Mouse (Mus musculus) T-helper 1 cell (primary cell): ENCODE results near the gene Dusp10.

ENCODE experiments used
- in situ Hi-C: fragments of 300-600 bp; cut with MboI, MseI; formaldehyde crosslinking; loops from one replicate; pipeline ENCODE4 v1.15.1; 2025; ENCODE audit warnings: high pct_unique_total_duplicates

Gene Dusp10

DNA sequence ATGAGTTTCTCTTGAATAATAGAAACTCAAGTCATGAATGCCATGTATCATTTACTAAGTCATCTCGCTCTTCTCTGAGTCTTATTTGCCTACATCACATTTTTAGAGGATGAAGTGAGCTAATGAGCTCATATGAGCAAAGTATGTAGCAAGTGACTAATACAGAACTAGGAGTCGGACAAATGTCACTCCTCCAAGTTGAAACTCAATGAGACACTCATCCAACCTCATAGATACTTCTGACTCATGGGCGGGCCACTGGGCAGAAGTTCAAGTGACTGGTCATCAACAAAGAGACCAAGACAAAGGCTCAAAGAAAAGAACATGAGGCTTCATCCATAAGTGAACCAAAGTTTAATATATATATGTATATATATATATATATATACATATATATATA lies 71.9 kb downstream of the Dusp10 start:
- in situ Hi-C loops = loop anchor here (5.0 kb wide), 1 partner anchor 93 kb away; no protein-coding TSS in a partner anchor

DNA sequence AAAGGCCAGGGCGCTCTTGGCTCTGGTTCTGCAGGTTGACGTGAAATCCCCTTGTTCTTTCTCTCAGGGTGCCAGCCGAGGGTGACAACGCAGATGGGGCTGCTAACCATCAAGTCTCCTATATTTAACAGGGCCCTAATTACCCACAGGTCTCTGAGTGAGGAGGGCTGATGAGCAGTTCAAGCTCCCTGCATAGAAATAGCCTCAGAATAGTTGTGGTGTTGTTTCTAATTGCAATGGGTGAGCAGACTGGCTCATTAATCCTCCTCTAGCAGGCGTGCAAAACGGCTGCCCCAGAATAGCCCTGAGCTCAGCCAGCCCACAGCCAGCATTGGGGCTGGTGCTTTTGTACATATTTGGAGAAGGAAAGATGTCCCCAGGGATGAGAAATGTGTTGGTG lies 77.4 kb downstream of the Dusp10 start:
- in situ Hi-C loops = no loop called here

GRCm38 (mm10) chr1:184094914-184095313 lies 81.8 kb downstream of the Dusp10 start:
- in situ Hi-C loops = no loop called here

- in situ Hi-C loops = no loop called here
Observed at GRCm38 (mm10) chr1:184100414-184100813, 87.3 kb downstream of the Dusp10 start.

DNA sequence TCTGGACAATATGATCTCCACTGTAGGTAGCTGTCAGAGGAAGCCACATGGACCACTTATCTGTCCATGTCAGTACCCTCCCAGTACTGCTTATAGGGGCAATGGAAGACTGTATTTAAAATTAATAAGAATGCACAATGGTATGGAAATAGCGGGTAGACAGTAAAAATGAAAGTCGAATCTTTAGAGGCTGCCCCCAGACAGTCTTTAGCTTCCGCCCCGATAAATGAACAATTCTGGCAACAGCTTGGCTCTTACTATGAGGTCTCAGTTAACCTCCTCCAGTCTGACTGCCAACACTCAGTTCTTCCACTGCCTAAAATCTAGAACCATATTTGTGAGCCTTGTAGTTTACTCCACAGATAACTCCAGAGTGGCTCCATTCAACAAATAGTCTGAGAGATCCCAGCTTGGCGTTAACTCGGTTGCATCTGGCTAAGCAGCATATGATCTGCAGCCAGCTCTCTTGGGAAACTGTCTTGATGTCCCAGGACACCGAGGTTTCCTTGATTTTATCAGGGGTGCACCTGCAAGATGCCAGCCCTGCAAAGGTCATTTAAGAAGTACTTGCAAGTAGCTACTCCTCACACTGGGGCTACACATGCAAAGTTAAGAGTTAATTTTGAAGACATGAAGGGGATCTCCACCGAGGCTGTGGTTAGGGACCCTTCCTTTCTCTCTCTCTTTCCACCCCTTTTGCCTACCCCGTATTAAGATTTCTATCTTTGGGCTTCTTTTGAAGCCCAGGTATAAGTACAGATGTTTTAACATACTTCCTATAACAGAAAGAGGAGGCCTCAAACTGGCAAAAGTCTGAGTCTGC lies 88.0 kb downstream of the Dusp10 start:
- in situ Hi-C loops = no loop called here

GRCm38 (mm10) chr1:184101750-184102046 lies 88.6 kb downstream of the Dusp10 start:
- in situ Hi-C loops = no loop called here

- in situ Hi-C loops = no loop called here
Observed at GRCm38 (mm10) chr1:184106832-184107231, 93.7 kb downstream of the Dusp10 start.

GRCm38 (mm10) chr1:184107448-184107847 lies 94.3 kb downstream of the Dusp10 start:
- in situ Hi-C loops = no loop called here

DNA sequence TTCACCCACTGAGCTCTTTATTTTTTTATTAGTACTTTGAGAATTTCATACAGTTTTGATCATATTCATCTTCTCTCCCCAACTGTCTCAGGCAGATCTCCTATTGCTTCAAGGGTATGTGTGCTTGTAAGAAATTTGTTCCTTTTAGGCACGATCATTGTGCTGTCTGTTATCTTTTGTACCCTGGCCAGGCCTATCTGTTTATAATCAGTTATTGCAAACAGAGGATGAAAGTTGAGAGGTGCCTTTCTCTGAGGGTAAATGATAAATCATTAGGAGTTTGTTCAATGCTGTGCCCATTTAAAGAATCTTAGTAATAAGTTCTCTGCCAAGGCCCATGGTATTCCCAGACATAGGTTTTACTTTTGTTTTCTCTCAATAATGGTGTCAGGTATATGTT lies 95.2 kb downstream of the Dusp10 start:
- in situ Hi-C loops = no loop called here

- in situ Hi-C loops = no loop called here
Observed at GRCm38 (mm10) chr1:184117586-184117985, 104.5 kb downstream of the Dusp10 start.

DNA sequence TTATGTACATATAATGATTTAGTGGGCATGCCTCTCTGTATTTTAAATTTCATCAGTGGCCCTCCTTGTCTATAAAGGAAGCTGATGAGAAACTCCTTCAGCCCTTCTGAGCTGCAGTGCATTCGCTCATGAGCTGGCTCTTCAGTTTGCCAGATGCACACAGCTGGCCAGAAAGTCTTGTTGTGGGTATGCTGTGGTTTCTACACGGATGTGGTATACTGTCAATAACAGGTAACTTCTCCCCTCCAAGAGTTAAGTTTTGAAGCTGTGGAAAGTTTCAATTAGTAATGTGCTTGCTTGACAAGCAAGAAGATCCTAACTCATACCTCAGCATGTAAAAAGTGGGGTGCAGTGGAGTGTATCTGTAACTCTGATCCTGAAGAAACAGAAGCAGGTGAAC lies 104.9 kb downstream of the Dusp10 start:
- in situ Hi-C loops = no loop called here

GRCm38 (mm10) chr1:184118586-184118985 lies 105.5 kb downstream of the Dusp10 start:
- in situ Hi-C loops = no loop called here
